Mouse (Mus musculus): ENCODE measurements around the gene Dhdds. TPM values are rescaled to one million over a fixed set of nuclear protein-coding genes. Genes with fewer than 3 reads are reported as not detected.

Gene Dhdds
- total RNA-seq (2012; rRNA removed): 15.9 and 19.0 TPM in 2 replicates
- polyA plus RNA-seq (2012; ENCODE audit: insufficient read depth in 1 of 2, insufficient read length in 2 of 2, low read depth in 1 of 2, low replicate concordance in 2 of 2, missing spikeins in 1 of 2): 10 to 100 TPM in 1 of 2 experiments, not detected in 1; 37.7 TPM

DNA sequence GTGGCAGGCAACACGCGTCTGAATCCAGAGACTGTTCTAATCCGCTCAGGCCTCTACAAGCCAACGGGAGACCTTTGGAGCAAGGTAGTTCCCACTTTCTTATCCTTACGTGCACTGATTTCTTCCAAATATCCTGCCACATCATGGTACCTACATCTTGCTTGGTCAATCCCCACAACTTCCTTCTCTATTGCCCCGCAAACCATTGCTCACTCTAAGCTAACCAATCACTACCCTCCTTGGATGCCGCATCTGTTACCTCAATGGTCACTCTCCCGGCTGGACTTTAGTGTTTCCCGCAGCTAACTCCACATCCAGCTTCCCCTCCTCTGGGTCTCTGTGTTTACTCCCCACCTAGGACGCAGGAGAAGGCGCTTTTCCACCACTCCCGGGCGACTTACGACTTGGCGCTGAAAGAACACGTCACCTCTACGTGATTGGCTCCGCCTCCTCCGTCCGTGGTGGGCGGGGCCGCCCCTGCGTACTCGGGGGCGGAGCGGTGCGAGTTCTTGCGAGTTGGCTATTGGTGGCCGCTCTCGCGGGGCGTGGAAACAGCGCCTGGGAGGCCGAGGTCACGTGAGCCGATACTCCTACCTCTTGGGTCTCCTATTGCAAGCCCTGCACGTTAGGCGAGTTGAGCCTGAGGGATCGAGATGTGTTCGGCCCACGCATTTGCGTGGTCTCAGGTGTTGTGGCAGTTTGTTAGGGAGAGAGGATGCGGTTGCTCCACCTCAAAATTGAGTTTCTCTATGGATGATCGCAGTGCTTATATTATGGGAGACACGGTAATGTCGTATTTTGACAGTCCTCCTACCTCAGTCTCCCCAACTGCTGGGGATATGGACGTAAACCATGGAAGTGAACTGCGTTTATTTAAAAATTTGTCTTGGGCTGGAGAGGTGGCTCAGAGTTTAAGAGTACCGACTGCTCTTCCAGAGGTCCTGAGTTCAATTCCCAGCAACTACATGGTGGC, at the start of gene Dhdds:
Gene Dhdds (minus strand): TSS at position 453 of the 973 bp plus-strand sequence.
- TF ChIP-seq NELFE (IDR thresholded peaks at IDR 0.05; ENCODE audit: low read depth, low read length) (peak; percentile 86), HCFC1 (IDR thresholded peaks at IDR 0.05; ENCODE audit: low read depth, low read length) (peak; percentile 86), SMC3 (IDR thresholded peaks at IDR 0.05; ENCODE audit: low read depth, low read length) (no peak), ELF1 (IDR thresholded peaks at IDR 0.05; ENCODE audit: low read depth, low read length) (0 out of 2 replicates have a peak, but pooled peaks have one; percentile 22), ZMIZ1 (IDR thresholded peaks at IDR 0.05; ENCODE audit: low read depth, low read length) (peak; percentile 74), CHD2 (IDR thresholded peaks at IDR 0.05; ENCODE audit: low read length) (no peak), POLR2A (IDR thresholded peaks at IDR 0.05; ENCODE audit: control insufficient read depth in 1 of 2, insufficient read depth in 1 of 2, low read depth in 1 of 2, low read length in 2 of 2, poor library complexity in 1 of 2) (peak; percentile 72 to 89; a peak in 3 of 4 replicates), TBP (IDR thresholded peaks at IDR 0.05; ENCODE audit: low read depth, low read length) (peak; percentile 35; the same call in 1 of the 2 replicates), SIN3A (IDR thresholded peaks at IDR 0.05; ENCODE audit: low read length) (peak; percentile 95), POLR2AphosphoS2 (IDR thresholded peaks at IDR 0.05; ENCODE audit: low read length) (peak; percentile 87), NRF1 (IDR thresholded peaks at IDR 0.05; ENCODE audit: insufficient read depth, low read depth, low read length, poor library complexity, severe bottlenecking) (0 out of 2 replicates have a peak, but pooled peaks have one; percentile 15), MAZ (IDR thresholded peaks at IDR 0.05; ENCODE audit: low read depth, low read length) (peak; percentile 44; the same call in 1 of the 2 replicates), UBTF (IDR thresholded peaks at IDR 0.05; ENCODE audit: borderline replicate concordance, insufficient read depth, low read depth, low read length) (no peak), TCF12 (IDR thresholded peaks at IDR 0.05; ENCODE audit: low read depth, low read length) (peak; percentile 47; the same call in 1 of the 2 replicates), E2F4 (IDR thresholded peaks at IDR 0.05; ENCODE audit: borderline replicate concordance, low read depth, low read length) (peak; percentile 34; the same call in 1 of the 2 replicates), ETS1 (IDR thresholded peaks at IDR 0.05; ENCODE audit: low read depth, low read length) (no peak), MXI1 (IDR thresholded peaks at IDR 0.05; ENCODE audit: low read depth, low read length) (peak; percentile 90)
- peak within 1 kb of the TSS; percentile 82 to 83 for H3K4me3 ChIP-seq (ENCODE audit: control insufficient read depth in 1 of 2, insufficient read depth in 1 of 2, low read depth in 2 of 2, low read length in 2 of 2)
- H3K36me3 ChIP-seq (ENCODE audit: control insufficient read depth in 1 of 2, insufficient read depth in 2 of 2, low read length in 2 of 2): peaks cover 3 to 7% of the 10 kb centered on the region in 2 experiments
- H3K27ac ChIP-seq (ENCODE audit: control insufficient read depth, low read depth, low read length): peak within 1 kb of the TSS; percentile 13; the same call in 1 of the 2 replicates
- H3K79me2 ChIP-seq (ENCODE audit: control insufficient read depth, insufficient read depth, low read length, poor library complexity): peaks cover 3% of the 10 kb centered on the region
- no peaks in the 10 kb centered on the region for H3K9me3 ChIP-seq (replicated peaks; ENCODE audit: insufficient read depth, low read length)
- peak; percentile 98 for DNase-seq (ENCODE audit: low read depth, low spot score)
- peaks cover 0 to 18% of the 10 kb centered on the region in 2 experiments; a peak in 2 of 4 replicates for H3K4me1 ChIP-seq (ENCODE audit: control insufficient read depth in 1 of 2, insufficient read depth in 2 of 2, low read length in 2 of 2)
- no peaks in the 10 kb centered on the region for H3K27me3 ChIP-seq (ENCODE audit: control insufficient read depth in 1 of 2, insufficient read depth in 2 of 2, low read length in 2 of 2)
- peak within 1 kb of the TSS; percentile 73 for H3K9ac ChIP-seq (ENCODE audit: control insufficient read depth, low read depth, low read length, poor library complexity, severe bottlenecking)

DNA sequence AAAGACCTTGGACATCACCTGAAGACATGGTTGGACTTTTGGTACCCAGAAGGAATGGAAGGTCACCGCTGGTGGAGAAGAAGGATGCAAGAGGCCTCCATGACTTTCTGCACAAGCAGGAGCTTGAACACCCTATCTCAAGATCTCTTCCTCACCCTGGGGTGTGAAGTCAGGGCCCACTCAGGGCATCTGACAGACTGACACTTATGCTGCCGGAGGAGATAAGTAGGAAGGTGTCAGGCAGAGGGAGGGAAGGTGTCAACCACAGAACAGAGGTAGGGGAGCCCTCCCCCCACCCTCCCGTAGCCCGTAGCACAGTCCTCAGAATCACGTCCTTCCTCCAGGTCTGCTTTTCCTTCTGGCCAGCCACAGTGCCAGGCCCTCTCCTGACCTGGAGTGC, 46.9 kb upstream of the Dhdds start:
- TF ChIP-seq RCOR1 (IDR thresholded peaks at IDR 0.05; ENCODE audit: low read depth, low read length) (no peak), USF2 (IDR thresholded peaks at IDR 0.05; ENCODE audit: borderline replicate concordance in 1 of 2, insufficient read depth in 1 of 2, low read depth in 1 of 2, low read length in 2 of 2) (no peak), CTCF (IDR thresholded peaks at IDR 0.05 in 2 of 3, conservative IDR thresholded peaks at IDR 0.05 in 1 of 3; ENCODE audit: control insufficient read depth in 1 of 3, insufficient read depth in 1 of 3, low read depth in 2 of 3, low read length in 3 of 3, poor library complexity in 1 of 3, severe bottlenecking in 1 of 3) (no peak), CHD2 (IDR thresholded peaks at IDR 0.05; ENCODE audit: low read length) (no peak), USF1 (IDR thresholded peaks at IDR 0.05; ENCODE audit: low read depth, low read length) (no peak), UBTF (IDR thresholded peaks at IDR 0.05; ENCODE audit: borderline replicate concordance, insufficient read depth, low read depth, low read length) (no peak), BHLHE40 (IDR thresholded peaks at IDR 0.05; ENCODE audit: borderline replicate concordance, low read depth, low read length) (no peak), MYB (IDR thresholded peaks at IDR 0.05; ENCODE audit: low read depth, low read length) (no peak), MAX (IDR thresholded peaks at IDR 0.05; ENCODE audit: low read length) (no peak), MXI1 (IDR thresholded peaks at IDR 0.05; ENCODE audit: low read depth, low read length) (no peak), SMC3 (IDR thresholded peaks at IDR 0.05; ENCODE audit: low read depth, low read length) (no peak), TAL1 (IDR thresholded peaks at IDR 0.05; ENCODE audit: low read length) (no peak), MAZ (IDR thresholded peaks at IDR 0.05; ENCODE audit: low read depth, low read length) (no peak), MAFK (IDR thresholded peaks at IDR 0.05; ENCODE audit: borderline replicate concordance, low read depth, low read length) (no peak), ELF1 (IDR thresholded peaks at IDR 0.05; ENCODE audit: low read depth, low read length) (no peak), TBP (IDR thresholded peaks at IDR 0.05; ENCODE audit: low read depth, low read length) (no peak)

More for the DNA sequence above, 46.9 kb upstream of the Dhdds start:
- H3K9ac ChIP-seq (ENCODE audit: control insufficient read depth, low read depth, low read length, poor library complexity, severe bottlenecking): no peak overlapping the region
- H3K36me3 ChIP-seq (ENCODE audit: control insufficient read depth in 1 of 2, insufficient read depth in 2 of 2, low read length in 2 of 2): no peaks in the 10 kb centered on the region; a peak in 1 of 4 replicates
- peaks cover 0 to 18% of the 10 kb centered on the region in 2 experiments; a peak in 1 of 4 replicates for H3K4me1 ChIP-seq (ENCODE audit: control insufficient read depth in 1 of 2, insufficient read depth in 2 of 2, low read length in 2 of 2)
- no peak overlapping the region for H3K27ac ChIP-seq (ENCODE audit: control insufficient read depth, low read depth, low read length)
- H3K27me3 ChIP-seq (ENCODE audit: control insufficient read depth in 1 of 2, insufficient read depth in 2 of 2, low read length in 2 of 2): no peaks in the 10 kb centered on the region
- no peaks in the 10 kb centered on the region for H3K9me3 ChIP-seq (replicated peaks; ENCODE audit: insufficient read depth, low read length)
- H3K4me3 ChIP-seq (ENCODE audit: control insufficient read depth in 1 of 2, insufficient read depth in 1 of 2, low read depth in 2 of 2, low read length in 2 of 2): no peak overlapping the region
- H3K79me2 ChIP-seq (ENCODE audit: control insufficient read depth, insufficient read depth, low read length, poor library complexity): no peaks in the 10 kb centered on the region
- DNase-seq (ENCODE audit: low read depth, low spot score): no peak
